Mouse (Mus musculus): ENCODE data around the gene 1190005I06Rik. TPM values are rescaled to one million over a fixed set of nuclear protein-coding genes. Genes with fewer than 3 reads are reported as not detected.
A peak's percentile ranks its signal among the peaks of the same experiment; 100 is the strongest.

The 1190005I06Rik gene
- polyA plus RNA-seq, 1 experiment from 2014 or later = 2.0 TPM

DNA sequence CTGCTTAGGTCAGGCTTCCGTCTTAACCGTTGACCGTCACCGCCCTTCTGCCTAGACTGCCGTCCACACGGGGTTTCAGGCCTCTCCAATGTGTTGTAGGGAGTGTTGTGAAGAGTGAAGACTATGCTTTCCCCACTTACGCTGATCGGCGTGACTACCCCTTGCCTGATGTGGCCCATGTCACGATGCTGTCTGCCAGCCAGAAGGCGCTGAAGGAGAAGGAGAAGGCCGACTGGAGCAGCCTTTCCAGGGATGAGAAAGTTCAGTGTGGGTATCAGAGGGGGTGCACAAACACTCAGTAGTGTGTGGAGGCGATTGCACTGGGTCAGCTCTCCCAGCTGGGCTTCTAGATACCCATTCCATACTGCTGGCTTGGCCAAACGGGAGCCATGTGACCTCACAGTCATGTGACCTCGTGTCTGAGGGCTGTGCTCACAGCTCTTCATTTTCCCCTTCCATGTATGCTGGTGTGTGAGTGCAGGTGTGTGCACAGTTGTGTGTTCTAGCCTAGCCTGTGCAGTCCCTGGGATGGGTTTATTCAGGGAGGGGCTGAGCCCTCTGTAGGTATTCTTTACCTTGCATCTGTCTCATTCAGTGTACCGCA, 25.3 kb upstream of the 1190005I06Rik start:
- WGBS = 88% methylated on average over 16 of the region's 16 CpGs
- DNase-seq (ENCODE audit: low spot score) (no peak), ATAC-seq (no peak)
- H3K9me3 ChIP-seq (ENCODE audit: low read length) = no peaks in the 10 kb centered on the region
- no peak overlapping the region for H3K4me3 ChIP-seq (ENCODE audit: low read depth, low read length)
- H3K4me2 ChIP-seq (replicated peaks; ENCODE audit: low read depth, low read length) = no peak overlapping the region
- peaks cover 19% of the 10 kb centered on the region; the same call in 1 of the 2 replicates for H3K36me3 ChIP-seq (ENCODE audit: insufficient read depth, low read length)
- no peaks in the 10 kb centered on the region for H3K4me1 ChIP-seq (ENCODE audit: insufficient read depth, low read depth, low read length)
- TF ChIP-seq CTCF (IDR thresholded peaks at IDR 0.05) = no peak
- TF ChIP-seq EP300 (IDR thresholded peaks at IDR 0.05) = no peak
- no peak overlapping the region for H3K9ac ChIP-seq (replicated peaks; ENCODE audit: low read depth)
- no peaks in the 10 kb centered on the region for H3K27me3 ChIP-seq (replicated peaks; ENCODE audit: insufficient read depth, low read length)
- no peak overlapping the region for H3K27ac ChIP-seq (ENCODE audit: low read length)

DNA sequence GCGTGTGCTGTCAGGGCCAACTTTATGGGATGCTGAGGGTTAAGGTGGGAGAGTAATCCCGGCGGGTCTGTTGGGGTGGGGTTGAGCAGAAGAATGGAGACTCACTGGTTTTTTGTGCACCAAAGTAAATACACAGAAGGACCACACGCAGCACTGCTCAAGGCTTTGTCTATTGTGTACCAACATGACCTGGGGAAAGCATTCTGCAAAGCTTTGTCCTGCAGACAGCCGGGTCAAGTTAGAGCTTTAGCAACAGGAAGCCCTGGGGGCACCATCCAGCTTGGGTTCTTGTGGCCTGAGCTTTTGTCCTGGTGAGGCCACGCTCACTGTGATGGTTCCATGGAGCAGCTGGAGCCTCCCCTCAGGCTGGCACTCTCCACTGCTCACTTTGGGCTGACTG, 24.3 kb upstream of the 1190005I06Rik start:
- 58% methylated on average over 6 of the region's 6 CpGs for WGBS
- H3K4me2 ChIP-seq (replicated peaks; ENCODE audit: low read depth, low read length) = no peak overlapping the region
- H3K4me1 ChIP-seq (ENCODE audit: insufficient read depth, low read depth, low read length) = peaks cover 4% of the 10 kb centered on the region; the same call in 1 of the 2 replicates
- H3K27me3 ChIP-seq (replicated peaks; ENCODE audit: insufficient read depth, low read length) = no peaks in the 10 kb centered on the region
- H3K4me3 ChIP-seq (ENCODE audit: low read depth, low read length) = no peak overlapping the region
- ATAC-seq (no peak), DNase-seq (ENCODE audit: low spot score) (no peak)
- TF ChIP-seq EP300 (IDR thresholded peaks at IDR 0.05) = no peak
- no peak for TF ChIP-seq CTCF (IDR thresholded peaks at IDR 0.05)
- H3K9me3 ChIP-seq (ENCODE audit: low read length) = no peaks in the 10 kb centered on the region
- peaks cover 19% of the 10 kb centered on the region; the same call in 1 of the 2 replicates for H3K36me3 ChIP-seq (ENCODE audit: insufficient read depth, low read length)
- H3K9ac ChIP-seq (replicated peaks; ENCODE audit: low read depth) = no peak overlapping the region
- no peak overlapping the region for H3K27ac ChIP-seq (ENCODE audit: low read length)

DNA sequence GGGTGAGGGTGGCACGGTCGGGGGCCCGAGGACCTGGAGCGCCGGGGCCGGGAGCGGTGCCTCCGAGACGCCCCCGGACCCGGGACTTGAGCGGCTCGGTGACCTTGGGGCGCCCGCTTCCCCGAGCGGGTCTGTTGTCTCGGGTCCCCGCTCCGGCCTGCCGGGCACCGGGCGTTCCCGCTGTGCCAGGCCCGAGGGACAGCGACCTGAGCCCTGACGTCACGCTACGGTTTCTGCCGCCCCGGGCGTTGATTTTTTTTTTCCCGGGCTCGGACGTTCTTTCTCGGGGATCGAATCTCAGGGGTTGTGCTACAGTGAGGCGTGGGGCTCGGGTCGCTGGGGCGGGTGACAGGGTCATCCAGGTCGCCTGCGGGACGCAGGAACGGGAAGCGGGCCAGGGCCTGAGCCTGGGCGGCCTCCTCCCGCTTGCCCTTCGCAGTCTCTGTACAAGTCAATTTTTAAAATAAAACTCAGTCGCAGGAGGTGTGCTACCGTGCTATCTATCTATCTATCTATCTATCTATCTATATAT, 21.0 kb upstream of the 1190005I06Rik start, which contains the start of gene Emc8:
Gene Emc8 (minus strand): TSS at position 200 of the 532 bp plus-strand sequence.
- Histone ChIP-seq H3K9ac (replicated peaks; ENCODE audit: low read depth) (peak within 1 kb of the TSS; percentile 91), H3K4me3 (ENCODE audit: low read depth, low read length) (peak within 1 kb of the TSS; percentile 92), H3K36me3 (ENCODE audit: insufficient read depth, low read length) (peaks cover 19% of the 10 kb centered on the region; the same call in 1 of the 2 replicates), H3K27me3 (replicated peaks; ENCODE audit: insufficient read depth, low read length) (no peaks in the 10 kb centered on the region), H3K4me1 (ENCODE audit: insufficient read depth, low read depth, low read length) (peaks cover 12% of the 10 kb centered on the region; the same call in 1 of the 2 replicates), H3K4me2 (replicated peaks; ENCODE audit: low read depth, low read length) (peak within 1 kb of the TSS; percentile 81), H3K9me3 (ENCODE audit: low read length) (no peaks in the 10 kb centered on the region), H3K27ac (ENCODE audit: low read length) (peak within 1 kb of the TSS; percentile 91)
- no peak for TF ChIP-seq EP300 (IDR thresholded peaks at IDR 0.05)
- TF ChIP-seq CTCF (IDR thresholded peaks at IDR 0.05) = no peak
- DNase-seq (ENCODE audit: low spot score) (no peak), ATAC-seq (peak; percentile 46)
- WGBS = 3% methylated on average over 38 of the region's 51 CpGs

- Histone ChIP-seq H3K27me3 (replicated peaks; ENCODE audit: insufficient read depth, low read length) (no peaks in the 10 kb centered on the region), H3K4me3 (ENCODE audit: low read depth, low read length) (peak within 1 kb of the TSS; percentile 92), H3K9ac (replicated peaks; ENCODE audit: low read depth) (peak within 1 kb of the TSS; percentile 91), H3K36me3 (ENCODE audit: insufficient read depth, low read length) (peaks cover 18% of the 10 kb centered on the region; the same call in 1 of the 2 replicates), H3K27ac (ENCODE audit: low read length) (peak within 1 kb of the TSS; percentile 91), H3K4me1 (ENCODE audit: insufficient read depth, low read depth, low read length) (peaks cover 12% of the 10 kb centered on the region; the same call in 1 of the 2 replicates), H3K4me2 (replicated peaks; ENCODE audit: low read depth, low read length) (peak within 1 kb of the TSS; percentile 81), H3K9me3 (ENCODE audit: low read length) (no peaks in the 10 kb centered on the region)
- under 1% methylated on average over 45 of the region's 105 CpGs for WGBS
- ATAC-seq (peak; percentile 95), DNase-seq (ENCODE audit: low spot score) (peak; percentile 97)
- TF ChIP-seq CTCF (IDR thresholded peaks at IDR 0.05) = peak; percentile 34
- TF ChIP-seq EP300 (IDR thresholded peaks at IDR 0.05) = no peak
These were observed 20.3 kb upstream of the 1190005I06Rik start, which contains the start of the genes Gm27021 and Cox4i1 for GRCm38 (mm10) chr8:120667561-120668373. TSS of gene Gm27021 (minus strand) at chr8:120668079. TSS of gene Cox4i1 (plus strand) at chr8:120668222.

DNA sequence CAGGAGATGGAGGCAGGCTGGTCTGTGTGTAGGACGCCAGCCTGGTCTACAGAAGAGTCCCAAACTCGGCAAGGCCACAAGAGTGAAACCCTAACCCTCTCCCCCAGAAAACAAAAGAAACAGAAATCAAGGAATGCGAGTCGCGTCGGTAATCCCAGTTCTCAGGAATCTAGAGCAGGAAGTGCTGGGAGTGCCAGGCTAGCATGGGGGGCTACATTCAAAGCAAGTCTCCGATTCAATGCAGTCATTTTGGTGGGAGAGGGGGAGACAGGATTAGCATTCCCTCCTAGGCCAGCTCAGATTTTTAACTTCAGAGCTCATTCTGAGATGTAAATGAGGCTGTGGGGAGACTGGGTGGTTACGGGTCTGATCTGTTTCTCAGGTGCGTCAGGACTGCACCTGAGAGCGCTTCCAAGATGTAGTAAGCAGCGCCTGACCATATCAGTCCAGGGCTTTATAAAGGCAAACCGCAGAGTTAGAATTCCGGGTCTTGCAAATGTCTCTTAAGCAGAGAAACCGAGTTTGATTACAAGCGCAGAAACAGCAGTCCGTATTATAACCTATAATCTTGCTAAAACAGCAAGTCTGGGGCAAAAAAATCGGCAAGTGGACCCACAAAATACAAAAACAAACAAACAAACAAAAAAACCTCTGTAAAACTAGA, 19.5 kb upstream of the 1190005I06Rik start:
- WGBS = 2% methylated on average over 17 of the region's 17 CpGs
- DNase-seq (ENCODE audit: low spot score) (no peak), ATAC-seq (no peak)
- H3K4me1 ChIP-seq (ENCODE audit: insufficient read depth, low read depth, low read length) = peaks cover 12% of the 10 kb centered on the region; the same call in 1 of the 2 replicates
- peaks cover 13% of the 10 kb centered on the region; the same call in 1 of the 2 replicates for H3K36me3 ChIP-seq (ENCODE audit: insufficient read depth, low read length)
- peak overlapping the region; percentile 68 for H3K9ac ChIP-seq (replicated peaks; ENCODE audit: low read depth)
- peak overlapping the region; percentile 78 for H3K27ac ChIP-seq (ENCODE audit: low read length)
- no peaks in the 10 kb centered on the region for H3K9me3 ChIP-seq (ENCODE audit: low read length)
- no peaks in the 10 kb centered on the region for H3K27me3 ChIP-seq (replicated peaks; ENCODE audit: insufficient read depth, low read length)
- peak overlapping the region; percentile 81 for H3K4me2 ChIP-seq (replicated peaks; ENCODE audit: low read depth, low read length)
- peak overlapping the region; percentile 92 for H3K4me3 ChIP-seq (ENCODE audit: low read depth, low read length)
- TF ChIP-seq EP300 (IDR thresholded peaks at IDR 0.05) (no peak), CTCF (IDR thresholded peaks at IDR 0.05) (no peak)
